Mouse (Mus musculus) limb, embryonic 10.5 days (tissue): ENCODE data around the gene Hic1. TPM values are rescaled to one million over a fixed set of nuclear protein-coding genes. Genes with fewer than 3 reads are reported as not detected.

Experiments
- DNase-seq: peaks from one replicate; pipeline ENCODE4 v3.0.0-alpha.2; 2017; ENCODE audit warnings: low spot score
- H3K27ac ChIP-seq: fragments of 300-500 bp; sonication (generic); 2 replicates; pipeline ENCODE4 v1.5.1; 2016; ENCODE audit warnings: mild to moderate bottlenecking
- H3K27me3 ChIP-seq: fragments of 300-500 bp; sonication (generic); 2 replicates; pipeline ENCODE4 v1.6.1; 2016; ENCODE audit warnings: low read depth, mild to moderate bottlenecking; ENCODE audit not compliant: poor library complexity, severe bottlenecking
- H3K36me3 ChIP-seq: fragments of 300-500 bp; sonication (generic); 2 replicates; pipeline ENCODE4 v1.6.1; 2016; ENCODE audit warnings: mild to moderate bottlenecking, moderate library complexity
- H3K4me1 ChIP-seq: fragments of 300-500 bp; sonication (generic); 2 replicates; pipeline ENCODE4 v1.6.1; 2016
- H3K4me3 ChIP-seq: fragments of 300-500 bp; sonication (generic); 2 replicates; pipeline ENCODE4 v1.5.1; 2016; ENCODE audit warnings: mild to moderate bottlenecking, moderate library complexity
- H3K9me3 ChIP-seq: fragments of 300-500 bp; sonication (generic); replicated peaks from 2 replicates; pipeline ENCODE4 v1.6.1; 2016; ENCODE audit warnings: mild to moderate bottlenecking
- WGBS: fragments of 180-500 bp; shearing (Covaris S2); methylation state at CpG from one replicate; pipeline ENCODE4 v1.1.7; 2016; 5-methylcytosine and 5-hydroxymethylcytosine counted together
- microRNA counts: library from miRNA; unstranded; fragments of <30 nt; microRNA quantifications from one replicate; lab custom pipeline; 2017
- microRNA-seq: library from miRNA; unstranded; fragments of <30 nt; microRNA quantifications from one replicate; pipeline ENCODE4, GENCODE M21; 2017
- polyA plus RNA-seq: library from polyadenylated mRNA; unstranded; fragments of >200 nt; fragmentation: Nextera tagmentation; extraction: Ambion mirVana; gene quantifications from 2 replicates; pipeline ENCODE4 v1.2.1, GENCODE M21; 2016

Gene Hic1
- polyA plus RNA-seq, 1 experiment from 2014 or later = 3.5 TPM

DNA sequence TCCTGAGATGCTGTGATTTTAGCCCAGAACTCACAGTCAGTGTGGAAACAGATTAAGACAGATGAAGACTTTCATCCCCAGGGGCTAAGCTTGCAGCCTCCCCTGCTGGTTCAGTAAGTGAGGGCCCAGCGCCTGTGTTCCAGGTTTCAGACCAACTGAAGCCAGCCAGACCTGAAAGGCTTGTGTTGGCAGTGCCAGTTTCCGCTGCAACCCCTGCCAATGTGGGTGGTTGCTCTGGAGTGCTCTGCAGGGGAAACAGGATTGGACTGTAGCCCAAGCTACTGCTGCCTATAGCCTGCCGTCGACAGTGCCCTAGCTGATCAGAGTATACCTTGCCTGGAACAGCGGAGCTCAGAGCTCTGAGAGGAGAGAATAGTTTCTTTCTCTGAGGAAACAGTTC lies 37.0 kb downstream of the Hic1 start:
- DNase-seq = no peak
- peaks cover 44% of the 10 kb centered on the region for H3K4me1 ChIP-seq
- H3K36me3 ChIP-seq = 0 out of 2 replicates have a peak, but pooled peaks cover 4% of the 10 kb centered on the region
- H3K27me3 ChIP-seq = no peaks in the 10 kb centered on the region
- no peaks in the 10 kb centered on the region for H3K9me3 ChIP-seq
- WGBS = 86% methylated on average over 5 of the region's 5 CpGs
- H3K4me3 ChIP-seq = no peak overlapping the region
- no peak overlapping the region for H3K27ac ChIP-seq

DNA sequence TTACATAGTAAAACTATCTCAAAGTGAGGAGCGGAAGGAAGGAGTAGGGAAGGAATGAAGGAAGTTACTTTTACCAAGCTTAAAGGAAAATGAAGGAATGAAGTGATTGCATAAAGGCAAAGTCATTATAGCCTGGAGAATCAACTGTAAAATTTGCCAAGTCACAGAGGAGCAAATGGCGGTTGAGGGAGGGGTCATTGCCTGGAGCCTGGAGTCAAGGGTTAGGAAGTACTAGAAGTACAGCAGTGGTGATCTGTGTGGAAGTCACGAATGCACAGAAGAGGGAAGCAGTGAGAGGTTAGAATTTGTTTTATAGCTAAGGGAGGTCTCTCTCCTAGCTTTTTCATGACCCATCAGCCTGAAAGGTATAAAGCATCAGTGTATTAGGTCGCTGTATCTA lies 38.0 kb downstream of the Hic1 start:
- H3K4me1 ChIP-seq = peaks cover 34% of the 10 kb centered on the region
- 0 out of 2 replicates have a peak, but pooled peaks cover 4% of the 10 kb centered on the region for H3K36me3 ChIP-seq
- 77% methylated on average over 4 of the region's 4 CpGs for WGBS
- no peak overlapping the region for H3K27ac ChIP-seq
- H3K9me3 ChIP-seq = no peaks in the 10 kb centered on the region
- no peaks in the 10 kb centered on the region for H3K27me3 ChIP-seq
- no peak for DNase-seq
- H3K4me3 ChIP-seq = no peak overlapping the region

- no peaks in the 10 kb centered on the region for H3K27me3 ChIP-seq
- H3K4me1 ChIP-seq = peaks cover 16% of the 10 kb centered on the region
- no peak overlapping the region for H3K27ac ChIP-seq
- H3K36me3 ChIP-seq = 0 out of 2 replicates have a peak, but pooled peaks cover 4% of the 10 kb centered on the region
- H3K4me3 ChIP-seq = no peak overlapping the region
- no peak for DNase-seq
- no peaks in the 10 kb centered on the region for H3K9me3 ChIP-seq
- WGBS = 96% methylated on average over 6 of the region's 6 CpGs
Observed at GRCm38 (mm10) chr11:75129481-75129880, 39.8 kb downstream of the Hic1 start.

GRCm38 (mm10) chr11:75126384-75126783 lies 42.9 kb downstream of the Hic1 start:
- no peak overlapping the region for H3K4me3 ChIP-seq
- no peaks in the 10 kb centered on the region for H3K4me1 ChIP-seq
- no peaks in the 10 kb centered on the region for H3K27me3 ChIP-seq
- no peaks in the 10 kb centered on the region for H3K9me3 ChIP-seq
- 94% methylated on average over 3 of the region's 3 CpGs for WGBS
- H3K27ac ChIP-seq = no peak overlapping the region
- DNase-seq = no peak
- peaks cover 5% of the 10 kb centered on the region; the same call in 1 of the 2 replicates for H3K36me3 ChIP-seq

DNA sequence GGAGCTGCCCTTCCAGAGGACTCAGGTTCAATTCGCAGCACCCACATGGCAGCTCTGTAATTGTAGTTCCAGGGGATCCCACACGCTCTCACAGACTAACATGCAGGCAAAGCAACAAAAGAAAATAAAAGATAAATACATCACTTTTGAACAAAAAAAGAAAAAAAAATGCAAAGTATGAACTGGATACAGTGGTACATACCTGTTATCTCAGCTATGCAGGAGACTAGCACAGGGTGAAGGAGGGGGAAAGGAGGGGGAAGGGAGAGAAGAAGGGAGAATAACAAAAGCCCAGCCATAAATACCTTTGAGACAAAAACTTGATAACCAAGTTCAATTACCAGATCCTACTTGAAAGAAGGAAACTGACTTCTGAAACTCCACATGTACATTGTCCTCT lies 44.9 kb downstream of the Hic1 start:
- no peak for DNase-seq
- WGBS = 94% methylated on average over 2 of the region's 2 CpGs
- H3K4me1 ChIP-seq = 0 out of 2 replicates have a peak, but pooled peaks cover 1% of the 10 kb centered on the region
- H3K36me3 ChIP-seq = peaks cover 5% of the 10 kb centered on the region; the same call in 1 of the 2 replicates
- H3K9me3 ChIP-seq = no peaks in the 10 kb centered on the region
- H3K4me3 ChIP-seq = no peak overlapping the region
- no peak overlapping the region for H3K27ac ChIP-seq
- no peaks in the 10 kb centered on the region for H3K27me3 ChIP-seq

DNA sequence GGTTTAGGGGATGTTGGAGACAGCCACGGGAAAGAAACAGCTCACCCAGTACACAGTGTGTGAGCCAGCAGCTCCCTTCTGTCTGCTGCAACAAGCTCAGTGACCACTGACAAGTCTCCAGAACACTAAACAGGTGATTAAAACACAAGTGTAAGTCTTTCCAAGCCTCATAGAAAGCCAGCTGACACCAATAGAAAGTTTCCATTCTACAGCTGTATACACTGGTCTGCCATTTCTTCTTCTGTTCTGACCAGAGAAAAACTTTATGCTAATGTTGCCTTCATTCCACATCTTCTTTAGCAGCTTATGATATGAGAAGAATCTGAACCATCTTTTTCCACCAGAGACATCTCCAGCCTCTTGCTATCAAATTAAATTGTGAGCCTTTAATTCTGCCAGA lies 48.0 kb downstream of the Hic1 start:
- 86% methylated on average over 1 of the region's 1 CpGs for WGBS
- no peak for DNase-seq
- Histone ChIP-seq H3K4me1 (0 out of 2 replicates have a peak, but pooled peaks cover 6% of the 10 kb centered on the region), H3K36me3 (peaks cover 5% of the 10 kb centered on the region; the same call in 1 of the 2 replicates), H3K9me3 (no peaks in the 10 kb centered on the region), H3K4me3 (no peak overlapping the region), H3K27ac (no peak overlapping the region), H3K27me3 (no peaks in the 10 kb centered on the region)

GRCm38 (mm10) chr11:75119841-75120240 lies 49.5 kb downstream of the Hic1 start:
- Histone ChIP-seq H3K4me1 (peaks cover 11% of the 10 kb centered on the region; the same call in 1 of the 2 replicates), H3K9me3 (no peaks in the 10 kb centered on the region), H3K27me3 (no peaks in the 10 kb centered on the region), H3K27ac (no peak overlapping the region), H3K4me3 (no peak overlapping the region), H3K36me3 (peaks cover 5% of the 10 kb centered on the region; the same call in 1 of the 2 replicates)
- no peak for DNase-seq
- WGBS = 77% methylated on average over 3 of the region's 3 CpGs

DNA sequence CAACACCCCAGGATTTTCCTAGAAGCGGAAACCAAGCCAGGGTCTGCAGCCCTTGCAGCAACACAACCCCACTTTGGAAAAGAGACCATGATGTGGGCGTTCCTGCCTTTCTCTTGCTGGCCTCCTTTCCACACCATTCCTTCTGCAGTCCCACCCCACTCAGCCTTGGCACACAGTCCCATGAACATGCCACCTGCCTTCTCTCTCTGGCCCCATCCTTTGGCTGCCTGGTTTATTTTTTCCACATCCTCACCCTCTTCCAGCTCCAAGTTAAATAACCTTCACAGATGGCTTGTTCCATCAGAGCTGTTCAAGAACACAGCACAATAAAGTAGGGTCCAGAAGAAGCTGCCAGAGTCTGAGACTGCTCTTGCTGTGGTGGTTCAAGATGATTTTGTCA lies 50.0 kb downstream of the Hic1 start:
- Histone ChIP-seq H3K4me3 (no peak overlapping the region), H3K4me1 (peaks cover 11% of the 10 kb centered on the region; the same call in 1 of the 2 replicates), H3K36me3 (peaks cover 5% of the 10 kb centered on the region; the same call in 1 of the 2 replicates), H3K27me3 (no peaks in the 10 kb centered on the region), H3K27ac (no peak overlapping the region), H3K9me3 (no peaks in the 10 kb centered on the region)
- 93% methylated on average over 2 of the region's 2 CpGs for WGBS
- DNase-seq = no peak

DNA sequence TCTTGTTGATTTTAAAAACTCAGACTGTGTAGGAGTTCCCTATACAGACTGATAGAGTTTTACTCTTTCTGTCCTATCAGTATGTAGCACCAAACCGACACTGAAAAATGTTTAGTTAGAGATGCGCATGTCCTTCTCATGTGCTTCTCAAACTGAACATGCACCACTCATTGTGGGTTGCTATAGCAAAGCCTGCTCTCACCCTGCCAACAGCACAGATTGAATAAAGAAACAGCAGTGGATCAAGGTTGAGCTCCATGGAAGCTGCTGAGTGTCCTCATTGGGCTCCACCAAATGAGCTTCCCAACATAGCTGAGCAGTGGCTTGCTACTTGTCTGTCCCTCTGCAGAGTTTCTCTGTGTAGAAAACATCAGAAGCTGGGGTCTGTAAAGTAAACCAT lies 51.2 kb downstream of the Hic1 start:
- Histone ChIP-seq H3K4me1 (peaks cover 11% of the 10 kb centered on the region; the same call in 1 of the 2 replicates), H3K27me3 (no peaks in the 10 kb centered on the region), H3K4me3 (no peak overlapping the region), H3K36me3 (0 out of 2 replicates have a peak, but pooled peaks cover under 1% of the 10 kb centered on the region), H3K27ac (no peak overlapping the region), H3K9me3 (no peaks in the 10 kb centered on the region)
- DNase-seq = no peak
- WGBS = 97% methylated on average over 2 of the region's 2 CpGs

GRCm38 (mm10) chr11:75116379-75116778 lies 52.9 kb downstream of the Hic1 start:
- WGBS = 89% methylated on average over 6 of the region's 6 CpGs
- DNase-seq = no peak

More at GRCm38 (mm10) chr11:75116379-75116778, 52.9 kb downstream of the Hic1 start:
- no peaks in the 10 kb centered on the region for H3K27me3 ChIP-seq
- no peaks in the 10 kb centered on the region for H3K9me3 ChIP-seq
- H3K27ac ChIP-seq = no peak overlapping the region
- H3K4me1 ChIP-seq = peaks cover 11% of the 10 kb centered on the region; the same call in 1 of the 2 replicates
- H3K4me3 ChIP-seq = no peak overlapping the region
- no peaks in the 10 kb centered on the region for H3K36me3 ChIP-seq

MicroRNA genes within 50 kb of the gene (microRNA counts, 519-probe panel; counts per million panel counts)
- 684 counts per million, percentile 72 among the panel's probes with 10 or more counts for microRNA mmu-miR-132 (lab: Ali Mortazavi, UCI)
- microRNA mmu-miR-212 (lab: Ali Mortazavi, UCI) = 684 counts per million, percentile 72 among the panel's probes with 10 or more counts

Small RNA genes within 50 kb of the gene (microRNA-seq; reads per million reads assigned to microRNA genes)
- 40.4 reads per million, percentile 39 among the genes with 10 or more reads in this experiment for gene Mir132
- gene Mir212 = 7.0 reads per million, percentile 14 among the genes with 10 or more reads in this experiment

Other genes with a start within 250 kb of the Hic1 start
- gene Smg6, start 243.7 kb downstream of the Hic1 start, polyA plus RNA-seq = 19.6 and 21.5 TPM in 2 replicates
- 13.2 and 17.3 TPM in 2 replicates for gene Srr, start 243.6 kb downstream of the Hic1 start, polyA plus RNA-seq
- 38.0 and 39.9 TPM in 2 replicates for gene Ovca2, start 9.3 kb upstream of the Hic1 start, polyA plus RNA-seq
- 32.7 and 35.3 TPM in 2 replicates for gene Dph1, start 21.7 kb upstream of the Hic1 start, polyA plus RNA-seq
- gene Rtn4rl1, start 24.3 kb upstream of the Hic1 start, polyA plus RNA-seq = 0.90 and 1.3 TPM in 2 replicates
- 178 and 185 TPM in 2 replicates for gene Rpa1, start 178.8 kb upstream of the Hic1 start, polyA plus RNA-seq
- gene Smyd4, start 178.9 kb upstream of the Hic1 start, polyA plus RNA-seq = 15.0 and 17.1 TPM in 2 replicates